Mouse (Mus musculus): ENCODE data around the gene Gm28870.
"Not testable (repeated sequence)": the region's sequence is repeated elsewhere in the genome, so short reads cannot be mapped to it uniquely, and the experiment has no call there.

Gm28870 gene

DNA sequence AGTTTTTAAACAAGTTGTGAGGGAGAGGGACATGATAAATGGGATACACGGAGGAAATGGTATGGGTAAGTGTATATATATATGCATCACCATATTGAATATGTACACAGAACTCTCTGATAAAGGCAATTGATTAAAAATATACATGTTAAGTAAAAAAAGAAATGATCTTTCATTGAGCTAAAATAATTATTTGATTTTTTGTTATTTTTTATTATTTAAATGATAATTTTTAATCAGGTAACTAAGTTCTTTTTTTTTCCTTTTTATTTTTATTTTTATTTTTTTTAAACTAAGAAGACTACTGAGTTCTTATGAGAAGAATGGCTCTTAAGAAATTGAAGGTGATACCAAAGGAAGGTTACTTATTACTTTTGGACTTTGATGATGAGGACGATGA lies at the start of gene Gm28870:
TSS of gene Gm28870 (plus strand) at position 301 of the 400 bp plus-strand sequence.
- not testable (repeated sequence) for DNase-seq

Data from kidney, adult 11 months (tissue).